ENCODE assay signal across 9 mouse cellular contexts in genomic region chr11:57963291-57963870, GRCm38 (mm10). TPM values are rescaled to one million over a fixed set of nuclear protein-coding genes. Genes with fewer than 3 reads are reported as not detected.
A peak's percentile ranks its signal among the peaks of the same experiment; 100 is the strongest.
DNase-seq lines count a peak whose midpoint lies in the region; ATAC-seq and TF ChIP-seq lines count a peak whose summit lies in the region.
"Had no signal": no experiment of that assay in that cellular context is flagged by ENCODE, and none has a peak within 500 bp of the region (broad histone marks: within the 10 kb centered on the region; RNA-seq: fewer than 3 reads in every experiment).

No protein-coding gene starts in this region.

- TF ChIP-seq CTCF in kidney, postnatal 0 days (IDR thresholded peaks at IDR 0.05; ENCODE audit: low read depth), result no peak
- no peak for TF ChIP-seq CTCF in intestine, postnatal 0 days (IDR thresholded peaks at IDR 0.05; ENCODE audit: low read depth)

- H3K4me2 ChIP-seq in kidney, postnatal 0 days (ENCODE audit: low read length), result peak overlapping the region; percentile 89
- peak overlapping the region; percentile 86 for H3K4me2 ChIP-seq in embryonic facial prominence, embryonic 13.5 days
- peak overlapping the region; percentile 85 for H3K4me2 ChIP-seq in intestine, postnatal 0 days (replicated peaks; ENCODE audit: low read depth)
- peak overlapping the region; percentile 78 for H3K4me2 ChIP-seq in neural tube, embryonic 12.5 days (replicated peaks)

- 39% methylated on average over 9 of the region's 9 CpGs for WGBS in kidney, postnatal 0 days
- 39% methylated on average over 9 of the region's 9 CpGs for WGBS in embryonic facial prominence, embryonic 13.5 days
- WGBS in intestine, postnatal 0 days, result 44% methylated on average over 9 of the region's 9 CpGs
- WGBS in neural tube, embryonic 12.5 days, result 33% methylated on average over 9 of the region's 9 CpGs

- no peak for DNase-seq in kidney, postnatal 0 days (ENCODE audit: low spot score)
- no peak for DNase-seq in kidney, adult 11 months
- DNase-seq in spleen, postnatal 36 days (ENCODE audit: low spot score in 2 of 2), result no peak
- DNase-seq in left cerebral cortex, postnatal 4 days, result no peak
- no peak for DNase-seq in spleen, postnatal 10 days (ENCODE audit: low spot score in 2 of 2)
- DNase-seq: spleen, adult 18-20 months had no signal

- no peaks in the 10 kb centered on the region for H3K4me1 ChIP-seq in kidney, postnatal 0 days (replicated peaks; ENCODE audit: insufficient read depth, low read length)
- peaks cover 8% of the 10 kb centered on the region; the same call in 1 of the 2 replicates for H3K4me1 ChIP-seq in embryonic facial prominence, embryonic 13.5 days
- H3K4me1 ChIP-seq in intestine, postnatal 0 days (replicated peaks; ENCODE audit: control insufficient read depth, insufficient read depth, low read length), result peaks cover 5% of the 10 kb centered on the region; the same call in 1 of the 2 replicates
- 0 out of 2 replicates have a peak, but pooled peaks cover 11% of the 10 kb centered on the region for H3K4me1 ChIP-seq in neural tube, embryonic 12.5 days

- intact Hi-C loops in left cerebral cortex, postnatal 4 days (cut with DNase I), result loop anchor here (5.0 kb wide), 1 partner anchor 49 kb away; no protein-coding TSS in a partner anchor

- H3K27me3 ChIP-seq in kidney, postnatal 0 days (ENCODE audit: insufficient read depth, low read length), result no peaks in the 10 kb centered on the region
- no peaks in the 10 kb centered on the region for H3K27me3 ChIP-seq in embryonic facial prominence, embryonic 13.5 days
- no peaks in the 10 kb centered on the region for H3K27me3 ChIP-seq in intestine, postnatal 0 days (replicated peaks; ENCODE audit: control insufficient read depth, insufficient read depth, low read length)
- H3K27me3 ChIP-seq in neural tube, embryonic 12.5 days (replicated peaks), result no peaks in the 10 kb centered on the region

- H3K27ac ChIP-seq in kidney, postnatal 0 days, result no peak overlapping the region
- H3K27ac ChIP-seq in embryonic facial prominence, embryonic 13.5 days, result no peak overlapping the region
- no peak overlapping the region for H3K27ac ChIP-seq in intestine, postnatal 0 days (ENCODE audit: low read depth, low read length)
- no peak overlapping the region for H3K27ac ChIP-seq in neural tube, embryonic 12.5 days

- H3K9ac ChIP-seq in kidney, postnatal 0 days (ENCODE audit: low read depth, low read length), result no peak overlapping the region; the same call in 1 of the 2 replicates
- H3K9ac ChIP-seq in embryonic facial prominence, embryonic 13.5 days, result no peak overlapping the region
- H3K9ac ChIP-seq in intestine, postnatal 0 days (ENCODE audit: low read depth, low read length), result peak overlapping the region; percentile 56; the same call in 1 of the 2 replicates
- peak overlapping the region; percentile 73 for H3K9ac ChIP-seq in neural tube, embryonic 12.5 days

- H3K4me3 ChIP-seq in kidney, postnatal 0 days (replicated peaks; ENCODE audit: low read depth, low read length), result peak overlapping the region; percentile 75
- peak overlapping the region; percentile 68 for H3K4me3 ChIP-seq in embryonic facial prominence, embryonic 13.5 days
- H3K4me3 ChIP-seq in intestine, postnatal 0 days (ENCODE audit: low read depth, low read length), result peak overlapping the region; percentile 74
- H3K4me3 ChIP-seq in neural tube, embryonic 12.5 days, result peak overlapping the region; percentile 51

- no peak for ATAC-seq in kidney, postnatal 0 days (replicated peaks; ENCODE audit: low FRiP score, low read depth)
- no peak for ATAC-seq in embryonic facial prominence, embryonic 13.5 days (ENCODE audit: insufficient number of reproducible peaks, insufficient read depth, low FRiP score, low TSS enrichment, low read depth)
- ATAC-seq in intestine, postnatal 0 days, result no peak
- ATAC-seq in neural tube, embryonic 12.5 days (ENCODE audit: low FRiP score, low read depth), result no peak

- no peaks in the 10 kb centered on the region for H3K36me3 ChIP-seq in kidney, postnatal 0 days (ENCODE audit: insufficient read depth, low read length)
- H3K36me3 ChIP-seq in embryonic facial prominence, embryonic 13.5 days, result no peaks in the 10 kb centered on the region
- no peaks in the 10 kb centered on the region for H3K36me3 ChIP-seq in intestine, postnatal 0 days (ENCODE audit: control insufficient read depth, insufficient read depth)
- no peaks in the 10 kb centered on the region for H3K36me3 ChIP-seq in neural tube, embryonic 12.5 days

- no peaks in the 10 kb centered on the region for H3K9me3 ChIP-seq in kidney, postnatal 0 days (replicated peaks; ENCODE audit: low read length)
- no peaks in the 10 kb centered on the region for H3K9me3 ChIP-seq in embryonic facial prominence, embryonic 13.5 days
- H3K9me3 ChIP-seq in intestine, postnatal 0 days (ENCODE audit: control insufficient read depth), result no peaks in the 10 kb centered on the region
- no peaks in the 10 kb centered on the region for H3K9me3 ChIP-seq in neural tube, embryonic 12.5 days

RNA-seq across cellular contexts. Expression of gene Larp1, which starts 45.5 kb away (rescaled TPM):
- polyA plus RNA-seq in kidney, postnatal 0 days (2015; fragmentation: Nextera tagmentation; extraction: Ambion mirVana), result 12.9 and 14.0 TPM in 2 replicates
- 18.6 and 18.9 TPM in 2 replicates for polyA plus RNA-seq in embryonic facial prominence, embryonic 13.5 days (2015; fragmentation: Nextera tagmentation; extraction: Ambion mirVana)
- 9.6 and 11.5 TPM in 2 replicates for polyA plus RNA-seq in intestine, postnatal 0 days (2015; fragmentation: Nextera tagmentation; extraction: Ambion mirVana)
- 19.9 and 21.3 TPM in 2 replicates for polyA plus RNA-seq in neural tube, embryonic 12.5 days (2016; fragmentation: Nextera tagmentation; extraction: Ambion mirVana)
- 10 to 100 TPM; 97.9 to 100.0 TPM for total RNA-seq in left cerebral cortex, postnatal 4 days (2021)

Comparison
In these comparisons a context has a peak if more than half of its experiments do, and no peak if none do; other contexts are left out.
1. H3K9ac ChIP-seq: peak in intestine, postnatal 0 days (single experiment) and neural tube, embryonic 12.5 days (single experiment); none in kidney, postnatal 0 days (single experiment) and embryonic facial prominence, embryonic 13.5 days (single experiment).
2. Peak in every context shown above with its lines, with median percentiles within 50 percentile points of each other: H3K4me2 ChIP-seq and H3K4me3 ChIP-seq.